Mouse (Mus musculus) thymus, adult 2 months (tissue): Measurements from ENCODE around the gene Luc7l2. TPM values are rescaled to one million over a fixed set of nuclear protein-coding genes. Genes with fewer than 3 reads are reported as not detected.

Source experiments
- DNase-seq: peaks from one replicate; pipeline ENCODE4 v3.0.0; 2021
- H3K27ac ChIP-seq: fragments of 200-500 bp; 2 replicates; pipeline ENCODE4 v1.5.1; 2012; ENCODE audit warnings: low read length, control low read depth; ENCODE audit not compliant: control insufficient read depth, insufficient read depth
- H3K27me3 ChIP-seq: fragments of 200-500 bp; 2 replicates; pipeline ENCODE4 v1.6.1; 2012; ENCODE audit warnings: mild to moderate bottlenecking, low read length, moderate library complexity, mixed read lengths; ENCODE audit not compliant: control insufficient read depth, insufficient read depth
- H3K36me3 ChIP-seq: fragments of 200-500 bp; 2 replicates; pipeline ENCODE4 v1.6.1; 2012; ENCODE audit warnings: mild to moderate bottlenecking, low read length, moderate library complexity; ENCODE audit not compliant: control insufficient read depth, insufficient read depth
- H3K4me1 ChIP-seq: fragments of 200-500 bp; replicated peaks from 2 replicates; pipeline ENCODE4 v1.6.1; 2012; ENCODE audit warnings: low read length; ENCODE audit not compliant: control insufficient read depth, insufficient read depth
- H3K4me3 ChIP-seq: fragments of 200-500 bp; 2 replicates; pipeline ENCODE4 v1.5.1; 2012; ENCODE audit warnings: mild to moderate bottlenecking, low read length, control low read depth, moderate library complexity; ENCODE audit not compliant: control insufficient read depth, insufficient read depth
- CTCF ChIP-seq: fragments of 200-500 bp; IDR thresholded peaks from 2 replicates; pipeline ENCODE4 v1.5.1; 2012; ENCODE audit warnings: mild to moderate bottlenecking, control low read depth, low read length, moderate library complexity, borderline replicate concordance; ENCODE audit not compliant: control insufficient read depth, poor library complexity, insufficient read depth; ENCODE audit errors: extremely low read depth
- POLR2A ChIP-seq: fragments of 200-500 bp; IDR thresholded peaks from 2 replicates; pipeline ENCODE4 v1.6.1; 2012; ENCODE audit warnings: mild to moderate bottlenecking, low read length, control low read depth, moderate library complexity; ENCODE audit not compliant: control insufficient read depth, poor library complexity, insufficient read depth; ENCODE audit errors: extremely low read depth
- WGBS: fragments of 180-500 bp; shearing (Covaris S2); methylation state at CpG from one replicate; pipeline ENCODE4 v1.1.7; 2018; 5-methylcytosine and 5-hydroxymethylcytosine counted together
- polyA plus RNA-seq: library from polyadenylated mRNA; depleted of rRNA; stranded (reverse); fragments of >200 nt; gene quantifications from 2 replicates; pipeline ENCODE4 v1.2.3, GENCODE M21; 2012

Luc7l2 gene
- polyA plus RNA-seq, 1 experiment: 48.5 TPM

DNA sequence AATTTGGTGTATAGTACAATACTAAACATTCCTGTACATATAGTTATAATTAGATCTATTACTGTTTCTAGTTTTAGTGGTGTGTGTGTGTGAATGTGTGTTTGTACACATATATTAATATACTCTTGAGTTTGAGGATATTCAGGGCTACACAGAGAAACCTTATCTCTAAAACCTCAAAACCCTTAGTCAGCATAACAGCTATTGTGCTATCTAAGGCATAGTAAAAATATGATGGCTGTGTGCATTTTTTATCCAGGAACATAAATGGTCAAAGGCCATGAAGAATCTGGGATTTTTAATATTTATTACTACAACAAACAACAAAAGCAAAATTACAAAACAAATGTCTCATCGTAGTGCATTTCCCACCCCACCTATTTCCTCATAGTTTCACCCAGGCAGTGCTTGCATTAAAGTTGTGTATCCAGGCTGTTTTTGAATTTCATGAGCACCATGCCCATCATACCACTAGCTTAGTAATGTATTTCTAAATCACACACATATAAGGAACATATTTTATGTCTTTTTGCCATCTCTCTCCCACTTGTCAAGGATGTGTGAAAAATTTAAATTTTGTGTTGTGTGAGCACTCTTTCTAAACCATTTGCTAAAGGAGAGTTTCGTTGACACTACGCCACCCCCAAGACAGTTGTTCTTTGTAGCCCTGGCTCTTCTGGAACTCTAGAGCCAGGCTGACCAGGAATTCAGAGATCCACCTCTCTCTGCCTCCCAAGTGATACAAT, 29.2 kb downstream of the Luc7l2 start:
- Histone ChIP-seq H3K36me3 (peaks cover 27% of the 10 kb centered on the region), H3K4me1 (no peaks in the 10 kb centered on the region), H3K27ac (no peak overlapping the region), H3K27me3 (no peaks in the 10 kb centered on the region), H3K4me3 (no peak overlapping the region)
- DNase-seq: no peak
- 96% methylated on average over 3 of the region's 3 CpGs for WGBS
- TF ChIP-seq POLR2A: no peak
- TF ChIP-seq CTCF: no peak

DNA sequence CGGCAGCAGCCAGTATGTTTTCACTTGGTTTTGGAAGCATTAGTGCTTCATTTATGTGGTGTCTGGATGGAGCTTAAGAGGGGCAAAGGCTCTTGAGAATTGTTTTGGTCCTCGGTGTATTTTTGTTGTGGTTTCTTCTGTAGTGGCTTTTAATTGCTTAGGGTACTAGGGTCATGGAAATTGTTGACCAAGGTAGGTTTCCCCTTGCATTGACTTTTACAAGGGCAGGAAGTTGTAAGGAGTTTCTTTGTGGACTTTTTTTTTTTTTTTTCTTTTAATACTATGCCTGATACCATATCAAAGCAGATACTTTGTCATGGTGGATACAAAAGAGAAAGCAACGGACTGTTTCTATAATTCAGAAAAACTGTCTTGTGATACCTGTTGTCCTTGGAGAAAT, 30.6 kb downstream of the Luc7l2 start:
- no peak overlapping the region for H3K4me3 ChIP-seq
- no peak for TF ChIP-seq CTCF
- no peak for TF ChIP-seq POLR2A
- H3K27ac ChIP-seq: no peak overlapping the region
- DNase-seq: no peak
- no peaks in the 10 kb centered on the region for H3K4me1 ChIP-seq
- H3K27me3 ChIP-seq: no peaks in the 10 kb centered on the region
- 35% methylated on average over 3 of the region's 3 CpGs for WGBS
- peaks cover 39% of the 10 kb centered on the region for H3K36me3 ChIP-seq

DNA sequence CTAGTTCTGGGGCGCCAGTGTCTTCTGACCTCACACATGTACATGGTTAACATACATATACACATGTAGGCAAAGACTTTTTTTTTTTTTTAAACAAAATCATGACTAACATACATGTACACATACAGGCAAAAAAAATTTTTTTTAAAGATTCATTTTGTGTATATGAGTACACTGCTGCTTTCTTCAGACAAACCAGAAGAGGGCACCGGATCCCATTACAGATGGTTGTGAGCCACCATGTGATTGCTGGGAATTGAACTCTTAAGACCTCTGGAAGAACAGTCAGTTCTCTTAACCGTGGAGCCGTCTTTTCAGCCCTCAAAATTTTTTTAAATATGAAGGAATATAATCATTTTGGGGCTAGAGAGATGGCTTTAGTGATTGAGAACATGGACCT, 46.3 kb downstream of the Luc7l2 start:
- 95% methylated on average over 4 of the region's 4 CpGs for WGBS
- Histone ChIP-seq H3K27me3 (no peaks in the 10 kb centered on the region), H3K36me3 (peaks cover 59% of the 10 kb centered on the region), H3K4me3 (no peak overlapping the region), H3K4me1 (no peaks in the 10 kb centered on the region), H3K27ac (no peak overlapping the region)
- DNase-seq: no peak
- TF ChIP-seq CTCF (no peak), POLR2A (no peak)

DNA sequence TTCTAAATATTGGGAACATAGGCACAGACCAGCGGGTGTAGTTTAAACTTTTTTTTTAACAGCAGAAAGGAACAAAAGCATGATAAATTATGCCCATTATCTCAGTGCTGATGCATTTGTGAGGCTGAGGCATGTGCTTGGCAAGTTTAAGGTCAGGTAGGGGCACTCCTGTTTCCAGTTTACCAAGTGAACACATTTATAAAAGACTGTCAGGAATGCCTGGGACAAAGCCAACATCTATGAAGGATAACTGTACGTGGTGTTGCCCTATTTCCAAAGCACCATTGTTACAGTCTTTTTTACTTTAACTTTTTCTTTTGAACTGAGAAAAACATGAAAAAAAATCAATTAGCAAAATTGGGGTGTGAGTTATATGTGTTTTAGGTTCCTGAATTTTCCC, 58.8 kb downstream of the Luc7l2 start:
- TF ChIP-seq POLR2A: no peak
- TF ChIP-seq CTCF: no peak
- Histone ChIP-seq H3K36me3 (peaks cover 43% of the 10 kb centered on the region), H3K27ac (no peak overlapping the region), H3K4me3 (no peak overlapping the region), H3K27me3 (no peaks in the 10 kb centered on the region), H3K4me1 (no peaks in the 10 kb centered on the region)
- WGBS: 95% methylated on average over 2 of the region's 2 CpGs
- no peak for DNase-seq

DNA sequence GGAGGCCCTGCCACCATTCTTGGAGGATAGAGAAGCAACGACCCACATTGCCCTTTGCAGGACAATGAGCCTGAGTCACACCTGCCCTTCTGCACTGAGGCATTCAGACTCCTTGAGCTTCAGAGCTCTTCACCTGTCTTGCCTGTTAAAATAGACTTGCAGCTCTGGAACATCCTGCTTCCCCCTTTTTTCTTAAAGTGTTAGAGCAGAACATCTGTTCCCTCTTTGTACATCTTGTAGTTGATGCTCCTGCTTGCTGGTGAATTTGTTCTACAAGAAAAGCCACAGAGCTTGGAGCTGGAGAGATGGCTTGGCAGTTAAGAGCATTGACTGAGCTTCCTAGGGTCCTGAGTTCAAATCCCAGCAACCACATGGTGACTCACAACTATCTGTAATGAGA, 71.3 kb downstream of the Luc7l2 start:
- 89% methylated on average over 1 of the region's 1 CpGs for WGBS
- no peak for DNase-seq
- Histone ChIP-seq H3K4me1 (no peaks in the 10 kb centered on the region), H3K27ac (no peak overlapping the region), H3K36me3 (peaks cover 9% of the 10 kb centered on the region; the same call in 1 of the 2 replicates), H3K27me3 (no peaks in the 10 kb centered on the region), H3K4me3 (no peak overlapping the region)
- TF ChIP-seq POLR2A: no peak
- no peak for TF ChIP-seq CTCF

DNA sequence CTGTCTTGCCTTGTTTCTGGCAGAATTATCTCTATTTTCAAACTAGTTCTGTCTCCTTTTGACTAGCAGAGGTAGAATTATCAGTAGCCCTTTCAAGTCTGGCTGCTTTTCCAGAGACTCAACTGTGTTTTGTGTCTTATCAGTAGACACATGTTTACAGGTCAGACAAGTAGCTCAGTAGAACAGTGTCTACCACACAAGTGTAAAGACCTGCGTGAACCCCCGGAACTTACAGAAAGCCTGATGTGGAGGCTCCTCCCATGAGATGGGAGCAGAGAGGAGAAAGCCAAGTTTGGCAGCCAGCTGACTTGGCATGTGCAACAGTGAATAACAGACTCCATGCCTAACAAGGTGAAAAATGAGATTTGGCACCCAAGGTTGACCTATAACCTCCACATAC, 72.3 kb downstream of the Luc7l2 start:
- Histone ChIP-seq H3K4me1 (no peaks in the 10 kb centered on the region), H3K36me3 (peaks cover 5% of the 10 kb centered on the region; the same call in 1 of the 2 replicates), H3K4me3 (no peak overlapping the region), H3K27me3 (no peaks in the 10 kb centered on the region), H3K27ac (no peak overlapping the region)
- TF ChIP-seq CTCF: no peak
- TF ChIP-seq POLR2A: no peak
- DNase-seq: no peak
- 96% methylated on average over 2 of the region's 2 CpGs for WGBS

DNA sequence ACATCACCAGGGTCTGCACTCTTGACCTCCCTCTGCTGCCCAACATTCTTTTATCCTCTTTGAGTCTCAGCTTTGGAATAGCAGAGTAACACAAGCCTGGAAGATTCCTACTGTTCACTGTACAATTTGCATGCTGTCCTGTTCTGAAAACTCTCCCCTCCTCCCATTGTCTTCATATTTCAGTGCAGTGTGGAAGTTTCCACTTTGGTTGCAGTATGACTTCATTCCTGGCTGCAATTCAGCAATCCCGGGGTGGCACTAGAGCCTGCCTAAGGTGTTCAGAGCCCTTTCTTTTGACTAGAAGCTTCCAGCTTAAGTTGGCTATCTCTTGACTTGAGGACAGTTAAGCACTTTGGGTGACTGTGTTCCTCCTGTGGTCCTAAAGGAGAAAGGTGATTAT, 73.3 kb downstream of the Luc7l2 start:
- no peaks in the 10 kb centered on the region for H3K4me1 ChIP-seq
- no peaks in the 10 kb centered on the region for H3K27me3 ChIP-seq
- no peak for DNase-seq
- no peak overlapping the region for H3K27ac ChIP-seq
- H3K36me3 ChIP-seq: peaks cover 2% of the 10 kb centered on the region; the same call in 1 of the 2 replicates
- no peak overlapping the region for H3K4me3 ChIP-seq
- WGBS: 83% methylated on average over 1 of the region's 1 CpGs
- TF ChIP-seq CTCF: no peak
- TF ChIP-seq POLR2A: no peak
